In the genomic region with DNA sequence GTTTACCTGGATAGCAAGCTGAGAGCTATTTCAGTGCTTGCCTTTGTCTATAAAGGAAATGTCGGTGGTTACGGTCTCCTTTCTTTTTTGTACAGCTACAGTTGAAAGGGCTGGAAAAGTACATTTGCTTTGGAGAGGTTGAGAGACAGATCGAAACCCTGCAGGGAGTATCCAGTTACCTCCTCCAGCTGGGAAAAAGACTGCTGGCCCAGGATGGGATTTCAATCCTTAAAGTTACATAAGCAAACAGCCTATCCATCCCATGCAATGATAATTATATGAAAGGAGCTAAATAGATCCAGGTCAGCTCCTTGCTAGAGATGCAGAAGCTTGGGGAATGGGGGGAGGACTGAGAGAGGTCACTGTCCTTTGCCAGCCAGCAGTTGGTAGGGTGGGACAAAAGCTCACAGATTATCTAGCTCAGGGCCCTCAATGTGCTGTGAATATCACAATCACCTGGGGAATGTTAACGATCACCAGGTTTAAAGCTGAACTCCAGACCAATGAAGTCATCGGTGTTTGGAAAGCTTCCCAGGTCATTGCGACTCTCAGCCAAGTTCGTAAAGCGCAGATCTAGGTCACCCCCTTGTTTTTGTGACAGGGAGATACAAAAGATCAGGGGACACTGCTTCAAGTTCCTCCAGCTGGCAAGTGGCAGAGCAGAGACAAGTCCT, we compare ENCODE assay signal across 10 mouse cellular contexts. TPM values are rescaled to one million over a fixed set of nuclear protein-coding genes. Genes with fewer than 3 reads are reported as not detected.
A peak's percentile ranks its signal among the peaks of the same experiment; 100 is the strongest.
DNase-seq lines count a peak whose midpoint lies in the region; TF ChIP-seq lines count a peak whose summit lies in the region.
"Had no signal": no experiment of that assay in that cellular context is flagged by ENCODE, and none has a peak within 500 bp of the region (broad histone marks: within the 10 kb centered on the region; RNA-seq: fewer than 3 reads in every experiment).

No protein-coding gene starts in this region.

- H3K4me3 ChIP-seq in layer of hippocampus, adult 2 months, result no peak overlapping the region
- no peak overlapping the region for H3K4me3 ChIP-seq in forebrain, embryonic 10.5 days
- H3K4me3 ChIP-seq: midbrain, embryonic 12.5 days had no signal

- 26% methylated on average over 8 of the region's 8 CpGs for WGBS in forebrain, embryonic 10.5 days

- no peak for DNase-seq in layer of hippocampus, adult 2 months (ENCODE audit: low spot score in 2 of 2)
- no peak for DNase-seq in layer of hippocampus, adult 9-11 months
- peak; percentile 71 for DNase-seq in adrenal gland, postnatal 14 days
- DNase-seq in forelimb bud, embryonic 11.5 days (ENCODE audit: low read depth, low spot score), result peak; percentile 43
- peak; percentile 10 for DNase-seq in kidney, postnatal 14 days
- DNase-seq in urinary bladder, adult 18-20 months (ENCODE audit: low spot score in 2 of 2), result no peak
- DNase-seq in forebrain, embryonic 10.5 days (ENCODE audit: extremely low spot score, low spot score), result no peak
- DNase-seq in spleen, adult 12 weeks (ENCODE audit: low spot score), result no peak

- H3K9me3 ChIP-seq in forebrain, embryonic 10.5 days, result peaks cover 9% of the 10 kb centered on the region

- H3K4me1 ChIP-seq in forebrain, embryonic 10.5 days, result peaks cover 19% of the 10 kb centered on the region
- H3K4me1 ChIP-seq: midbrain, embryonic 12.5 days had no signal

- H3K27me3 ChIP-seq in forebrain, embryonic 10.5 days (ENCODE audit: poor library complexity, severe bottlenecking), result peaks cover 57% of the 10 kb centered on the region

- TF ChIP-seq CTCF in layer of hippocampus, adult 2 months (conservative IDR thresholded peaks at IDR 0.05), result no peak

- H3K27ac ChIP-seq in layer of hippocampus, adult 2 months, result peak overlapping the region; percentile 71
- no peak overlapping the region for H3K27ac ChIP-seq in forebrain, embryonic 10.5 days
- H3K27ac ChIP-seq: midbrain, embryonic 12.5 days had no signal

- H3K36me3 ChIP-seq in forebrain, embryonic 10.5 days (replicated peaks), result no peaks in the 10 kb centered on the region
- H3K36me3 ChIP-seq: midbrain, embryonic 12.5 days had no signal

RNA-seq across cellular contexts. Expression of a gene that starts 56.0 kb away (rescaled TPM):
- under 1 TPM; 0.37 to 0.46 TPM for total RNA-seq in layer of hippocampus, adult 2 months (2021)
- total RNA-seq in adrenal gland, postnatal 14 days (2021), result 0.11 and 0.15 TPM in 2 replicates
- 0.21 and 0.37 TPM in 2 replicates for polyA plus RNA-seq in forebrain, embryonic 10.5 days (2016; fragmentation: Nextera tagmentation; extraction: Ambion mirVana)
- total RNA-seq: MEL had no signal

RNA-seq across cellular contexts. Expression of a gene that starts 57.2 kb away (rescaled TPM):
- not detected for total RNA-seq in layer of hippocampus, adult 2 months (2021)
- total RNA-seq in adrenal gland, postnatal 14 days (2021), result 1.1 TPM in 1 of 2 replicates, not detected in the other
- polyA plus RNA-seq in forebrain, embryonic 10.5 days (2016; fragmentation: Nextera tagmentation; extraction: Ambion mirVana), result 0.87 and 1.1 TPM in 2 replicates
- total RNA-seq: MEL had no signal
- polyA plus RNA-seq: midbrain, embryonic 12.5 days had no signal

Comparison
In these comparisons a context has a peak if more than half of its experiments do, and no peak if none do; other contexts are left out.
1. DNase-seq: peak in adrenal gland, postnatal 14 days (single experiment), forelimb bud, embryonic 11.5 days (single experiment) and kidney, postnatal 14 days (single experiment); none in layer of hippocampus, adult 2 months (0 of 2), layer of hippocampus, adult 9-11 months (single experiment), urinary bladder, adult 18-20 months (0 of 2), forebrain, embryonic 10.5 days (single experiment) and spleen, adult 12 weeks (single experiment).